Mouse (Mus musculus): ENCODE results near the gene Gm49352. TPM values are rescaled to one million over a fixed set of nuclear protein-coding genes. Genes with fewer than 3 reads are reported as not detected.
"Not testable (repeated sequence)": the region's sequence is repeated elsewhere in the genome, so short reads cannot be mapped to it uniquely, and the experiment has no call there.

Gm49352 gene
- polyA plus RNA-seq (2017; shearing (Covaris generic)): not detected

DNA sequence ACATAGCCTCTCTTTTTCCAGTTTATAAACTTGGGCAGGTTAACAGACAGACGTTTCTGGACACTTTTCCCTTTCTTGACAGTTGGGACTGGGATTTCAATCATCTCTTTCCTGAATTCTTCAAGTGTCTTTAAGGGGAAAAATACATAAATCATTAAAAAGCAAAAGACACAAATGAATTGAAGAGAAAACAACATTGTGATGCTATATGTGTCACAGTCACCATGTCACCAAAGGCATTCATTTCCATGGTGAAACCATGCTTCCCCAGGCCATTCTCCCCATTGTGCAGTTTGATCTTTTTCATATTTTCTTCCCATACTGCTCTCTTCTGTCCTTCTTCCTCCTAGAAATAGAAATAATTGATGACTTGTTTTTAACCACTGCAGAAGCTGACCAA is at the start of gene Gm49352:
Gene Gm49352, minus strand, starts transcription at position 101 of the 400 bp plus-strand sequence.
- not testable (repeated sequence) for ATAC-seq

DNA sequence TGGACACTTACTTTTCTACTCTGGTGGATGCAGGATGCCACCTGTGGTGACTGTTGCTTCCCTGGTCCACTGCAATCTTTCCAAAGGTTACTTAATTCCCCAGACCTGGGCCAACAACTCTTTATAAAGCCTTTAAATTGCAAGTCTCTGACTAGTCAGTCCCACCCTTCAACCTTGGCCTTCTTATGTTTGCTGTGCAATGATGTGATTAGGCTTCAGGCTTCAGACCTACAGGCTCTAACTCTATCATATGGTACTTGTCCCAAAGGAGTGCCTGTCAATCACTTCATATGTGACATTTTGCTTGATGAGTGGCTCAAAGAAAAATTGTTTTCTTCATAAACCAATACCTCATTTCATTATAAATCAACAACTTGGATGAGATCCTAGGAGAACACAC is 2.1 kb upstream of the Gm49352 start, which contains the start of gene Cts3:
Gene Cts3, minus strand, starts transcription at position 101 of the 400 bp plus-strand sequence.
- ATAC-seq: no peak

DNA sequence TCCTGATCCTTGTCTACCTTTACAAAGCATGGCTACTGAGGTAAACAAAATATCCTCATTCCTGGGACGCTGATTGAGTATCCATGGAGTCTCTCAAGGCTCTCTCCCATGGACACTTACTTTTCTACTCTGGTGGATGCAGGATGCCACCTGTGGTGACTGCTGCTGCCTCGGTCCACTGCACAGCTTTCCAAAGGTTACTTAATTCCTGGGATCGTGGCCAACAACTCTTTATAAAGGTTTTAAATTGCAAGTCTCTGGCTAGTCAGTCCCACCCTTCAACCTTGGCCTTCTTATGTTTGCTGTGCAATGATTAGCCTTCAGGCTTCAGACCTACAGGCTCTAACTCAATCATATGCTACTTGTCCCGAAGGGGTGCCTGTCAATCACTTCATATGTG is 26.3 kb downstream of the Gm49352 start, which contains the start of gene Ctsm:
Gene Ctsm, minus strand, starts transcription at position 209 of the 400 bp plus-strand sequence.
- no peak for ATAC-seq

Other genes starting within 250 kb of the Gm49352 start
- gene Cts7, start 210.0 kb downstream of the Gm49352 start, polyA plus RNA-seq (2017; shearing (Covaris generic)): not detected
- gene Ctsm, start 26.3 kb downstream of the Gm49352 start, polyA plus RNA-seq (2017; shearing (Covaris generic)): not detected
- gene Cts3, start 2.0 kb upstream of the Gm49352 start, polyA plus RNA-seq (2017; shearing (Covaris generic)): not detected

Data from CD4-positive, CD25-positive, alpha-beta regulatory T cell, adult 4 months (primary cell).